Mouse (Mus musculus) forebrain, embryonic 16.5 days (tissue): ENCODE measurements at regions not wholly inside any gene's neighbourhood (a gene's known extent, or its start where the extent isn't known, plus 50 kb on each side); places are given as distances from the start of the nearest gene placed in this dataset.

ENCODE experiments used
- ATAC-seq: fragments of 200-750 bp; cut with Nextera tagmentation; 2 replicates; pipeline ENCODE4 v1.8.0; 2017; ENCODE audit warnings: mild to moderate bottlenecking, moderate library complexity
- H3K27ac ChIP-seq: fragments of 300-500 bp; sonication (generic); 2 replicates; pipeline ENCODE4 v1.5.1; 2014; ENCODE audit warnings: low read length, control low read depth
- H3K27me3 ChIP-seq: fragments of 300-500 bp; sonication (generic); replicated peaks from 2 replicates; pipeline ENCODE4 v1.6.1; 2014; ENCODE audit warnings: low read length; ENCODE audit not compliant: control insufficient read depth, insufficient read depth
- H3K36me3 ChIP-seq: fragments of 300-500 bp; sonication (generic); 2 replicates; pipeline ENCODE4 v1.6.1; 2014; ENCODE audit not compliant: control insufficient read depth, insufficient read depth
- H3K4me1 ChIP-seq: fragments of 300-500 bp; sonication (generic); replicated peaks from 2 replicates; pipeline ENCODE4 v1.6.1; 2014; ENCODE audit warnings: low read length; ENCODE audit not compliant: control insufficient read depth, insufficient read depth
- H3K4me2 ChIP-seq: fragments of 300-500 bp; sonication (generic); 2 replicates; pipeline ENCODE4 v1.6.1; 2014; ENCODE audit warnings: mild to moderate bottlenecking, low read length, control low read depth
- H3K4me3 ChIP-seq: fragments of 300-500 bp; sonication (generic); replicated peaks from 2 replicates; pipeline ENCODE4 v1.5.1; 2014; ENCODE audit warnings: mild to moderate bottlenecking, low read length, control low read depth
- H3K9ac ChIP-seq: fragments of 300-500 bp; sonication (generic); replicated peaks from 2 replicates; pipeline ENCODE4 v1.6.1; 2014; ENCODE audit warnings: low read depth, low read length, control low read depth
- H3K9me3 ChIP-seq: fragments of 300-500 bp; sonication (generic); 2 replicates; pipeline ENCODE4 v1.6.1; 2016; ENCODE audit warnings: low read length; ENCODE audit not compliant: control insufficient read depth
- WGBS: fragments of 180-500 bp; shearing (Covaris S2); extraction: QIAGEN DNeasy Blood & Tissue Kit; methylation state at CpG from one replicate; pipeline ENCODE4 v1.1.7; 2014; 5-methylcytosine and 5-hydroxymethylcytosine counted together

- H3K4me2 ChIP-seq, result no peak overlapping the region
- H3K9ac ChIP-seq, result no peak overlapping the region
- 89% methylated on average over 5 of the region's 5 CpGs for WGBS
- H3K4me1 ChIP-seq, result no peaks in the 10 kb centered on the region
- no peaks in the 10 kb centered on the region for H3K27me3 ChIP-seq
- no peak for ATAC-seq
- no peak overlapping the region for H3K4me3 ChIP-seq
- H3K36me3 ChIP-seq, result no peaks in the 10 kb centered on the region
- H3K27ac ChIP-seq, result no peak overlapping the region
- H3K9me3 ChIP-seq, result no peaks in the 10 kb centered on the region
Measured at GRCm38 (mm10) chr2:180404168-180404567, 51.9 kb upstream of the Slco4a1 start.

- H3K9me3 ChIP-seq, result no peaks in the 10 kb centered on the region
- no peak for ATAC-seq
- no peaks in the 10 kb centered on the region for H3K4me1 ChIP-seq
- H3K27ac ChIP-seq, result no peak overlapping the region
- H3K4me3 ChIP-seq, result no peak overlapping the region
- H3K9ac ChIP-seq, result no peak overlapping the region
- H3K27me3 ChIP-seq, result no peaks in the 10 kb centered on the region
- 65% methylated on average over 8 of the region's 8 CpGs for WGBS
- no peaks in the 10 kb centered on the region for H3K36me3 ChIP-seq
- H3K4me2 ChIP-seq, result no peak overlapping the region
Measured at GRCm38 (mm10) chr2:180403621-180404020, 52.4 kb upstream of the Slco4a1 start.

- Histone ChIP-seq H3K4me1 (no peaks in the 10 kb centered on the region), H3K4me2 (no peak overlapping the region)
- no peak for ATAC-seq
Measured at GRCm38 (mm10) chr2:180402851-180403459, 53.1 kb upstream of the Slco4a1 start.

GRCm38 (mm10) chr2:180402433-180402832 is 53.6 kb upstream of the Slco4a1 start:
- WGBS, result 81% methylated on average over 4 of the region's 4 CpGs
- Histone ChIP-seq H3K4me2 (no peak overlapping the region), H3K27me3 (no peaks in the 10 kb centered on the region), H3K9me3 (no peaks in the 10 kb centered on the region), H3K4me3 (no peak overlapping the region), H3K27ac (no peak overlapping the region), H3K36me3 (no peaks in the 10 kb centered on the region), H3K4me1 (no peaks in the 10 kb centered on the region), H3K9ac (no peak overlapping the region)
- ATAC-seq, result no peak

More at GRCm38 (mm10) chr2:180402851-180403459, 53.1 kb upstream of the Slco4a1 start:
- 85% methylated on average over 9 of the region's 9 CpGs for WGBS
- Histone ChIP-seq H3K36me3 (no peaks in the 10 kb centered on the region), H3K9ac (no peak overlapping the region), H3K9me3 (no peaks in the 10 kb centered on the region), H3K27me3 (no peaks in the 10 kb centered on the region), H3K27ac (no peak overlapping the region), H3K4me3 (no peak overlapping the region)

GRCm38 (mm10) chr2:180401409-180402391 is 54.3 kb upstream of the Slco4a1 start:
- no peak overlapping the region for H3K27ac ChIP-seq
- H3K4me2 ChIP-seq, result no peak overlapping the region
- H3K4me1 ChIP-seq, result no peaks in the 10 kb centered on the region
- WGBS, result 88% methylated on average over 8 of the region's 8 CpGs
- H3K9ac ChIP-seq, result no peak overlapping the region
- no peak overlapping the region for H3K4me3 ChIP-seq
- H3K36me3 ChIP-seq, result no peaks in the 10 kb centered on the region
- H3K27me3 ChIP-seq, result no peaks in the 10 kb centered on the region
- no peaks in the 10 kb centered on the region for H3K9me3 ChIP-seq
- ATAC-seq, result no peak

- no peak for ATAC-seq
- no peaks in the 10 kb centered on the region for H3K9me3 ChIP-seq
- H3K27me3 ChIP-seq, result no peaks in the 10 kb centered on the region
- WGBS, result 80% methylated on average over 5 of the region's 5 CpGs
- H3K4me3 ChIP-seq, result no peak overlapping the region
- H3K4me2 ChIP-seq, result no peak overlapping the region
- H3K4me1 ChIP-seq, result no peaks in the 10 kb centered on the region
- H3K27ac ChIP-seq, result no peak overlapping the region
- no peaks in the 10 kb centered on the region for H3K36me3 ChIP-seq
- H3K9ac ChIP-seq, result no peak overlapping the region
Measured at GRCm38 (mm10) chr2:180400514-180401019, 55.5 kb upstream of the Slco4a1 start.

GRCm38 (mm10) chr2:180399651-180400513 is 56.2 kb upstream of the Slco4a1 start:
- Histone ChIP-seq H3K27me3 (no peaks in the 10 kb centered on the region), H3K27ac (no peak overlapping the region), H3K36me3 (no peaks in the 10 kb centered on the region), H3K4me1 (no peaks in the 10 kb centered on the region), H3K4me2 (no peak overlapping the region), H3K4me3 (no peak overlapping the region), H3K9ac (no peak overlapping the region), H3K9me3 (no peaks in the 10 kb centered on the region)
- 62% methylated on average over 8 of the region's 8 CpGs for WGBS
- peak; percentile 20; the same call in 1 of the 2 replicates for ATAC-seq

- ATAC-seq, result no peak
- 91% methylated on average over 6 of the region's 6 CpGs for WGBS
- Histone ChIP-seq H3K4me3 (no peak overlapping the region), H3K9ac (no peak overlapping the region), H3K4me1 (no peaks in the 10 kb centered on the region), H3K27me3 (no peaks in the 10 kb centered on the region), H3K36me3 (no peaks in the 10 kb centered on the region), H3K9me3 (no peaks in the 10 kb centered on the region), H3K4me2 (no peak overlapping the region), H3K27ac (no peak overlapping the region)
Measured at GRCm38 (mm10) chr2:180398851-180399447, 57.1 kb upstream of the Slco4a1 start.
